Mouse (Mus musculus) thymus, adult 18-20 months (tissue): ENCODE results near the gene Rgr.
A peak's percentile ranks its signal among the peaks of the same experiment; 100 is the strongest.

Source experiments
- DNase-seq, 2 experiments: peaks; one replicate each; pipeline ENCODE4 v3.0.0; 2022; ENCODE audit warnings: mixed read lengths in 2 of 2

Rgr gene

GRCm38 (mm10) chr14:37048914-37049410 lies at the start of gene Rgr:
Gene Rgr (minus strand): TSS chr14:37048964.
- DNase-seq, result no peak

- no peak for DNase-seq
These were observed 49.3 kb upstream of the Rgr start, which contains the start of gene Cdhr1 for GRCm38 (mm10) chr14:37097956-37098530. Gene Cdhr1 (minus strand): TSS chr14:37098347.

- no peak for DNase-seq
These were observed 46.8 kb upstream of the Rgr start for GRCm38 (mm10) chr14:37095556-37095955.

- no peak for DNase-seq
These were observed 45.7 kb upstream of the Rgr start for GRCm38 (mm10) chr14:37094436-37094835.

GRCm38 (mm10) chr14:37083755-37084154 lies 35.0 kb upstream of the Rgr start:
- DNase-seq, result no peak

- DNase-seq, result no peak
These were observed 32.0 kb upstream of the Rgr start for GRCm38 (mm10) chr14:37080724-37081123.

GRCm38 (mm10) chr14:37068516-37068915 lies 19.8 kb upstream of the Rgr start:
- no peak for DNase-seq

- DNase-seq, result no peak
These were observed 18.9 kb upstream of the Rgr start, which contains the start of gene Lrit2 for GRCm38 (mm10) chr14:37067629-37068028. Gene Lrit2 (plus strand): TSS chr14:37067929.

- DNase-seq, result no peak
These were observed 17.9 kb upstream of the Rgr start for GRCm38 (mm10) chr14:37066636-37067035.

GRCm38 (mm10) chr14:37064849-37065248 lies 16.1 kb upstream of the Rgr start:
- no peak for DNase-seq

- DNase-seq, result no peak
These were observed 14.3 kb downstream of the Rgr start for GRCm38 (mm10) chr14:37034432-37034831.

GRCm38 (mm10) chr14:37033241-37033640 lies 15.5 kb downstream of the Rgr start:
- DNase-seq, result peak; percentile 11 to 19

- no peak for DNase-seq
These were observed 16.2 kb downstream of the Rgr start for GRCm38 (mm10) chr14:37032481-37033104.

- no peak for DNase-seq
These were observed 20.2 kb downstream of the Rgr start for GRCm38 (mm10) chr14:37028555-37028954.

- DNase-seq, result no peak
These were observed 20.8 kb downstream of the Rgr start for GRCm38 (mm10) chr14:37027951-37028350.

GRCm38 (mm10) chr14:37027248-37027933 lies 21.4 kb downstream of the Rgr start:
- no peak for DNase-seq

- no peak for DNase-seq
These were observed 32.9 kb downstream of the Rgr start for GRCm38 (mm10) chr14:37015894-37016293.

GRCm38 (mm10) chr14:37013644-37014043 lies 35.1 kb downstream of the Rgr start:
- DNase-seq, result no peak

GRCm38 (mm10) chr14:37009686-37010085 lies 39.1 kb downstream of the Rgr start:
- DNase-seq, result no peak

- DNase-seq, result no peak
These were observed 42.3 kb downstream of the Rgr start for GRCm38 (mm10) chr14:37006489-37006888.

GRCm38 (mm10) chr14:37005865-37006264 lies 42.9 kb downstream of the Rgr start:
- DNase-seq, result no peak

GRCm38 (mm10) chr14:37003431-37004095 lies 45.2 kb downstream of the Rgr start:
- DNase-seq, result no peak

- no peak for DNase-seq
These were observed 45.9 kb downstream of the Rgr start for GRCm38 (mm10) chr14:37002852-37003251.
